Mouse (Mus musculus) embryo, embryonic 9.5 days (tissue): ENCODE measurements around the gene Col9a1.

Experiments
- DNase-seq: peaks from one replicate; pipeline ENCODE4 v3.0.0-alpha.2; 2017; ENCODE audit errors: extremely low spot score

Col9a1 gene

GRCm38 (mm10) chr1:24177224-24177851 is at the start of gene Col9a1:
TSS of gene Col9a1 (plus strand) at chr1:24177610.
- DNase-seq = no peak

- no peak for DNase-seq
Observed at GRCm38 (mm10) chr1:24127866-24128265, 49.5 kb upstream of the Col9a1 start.

- no peak for DNase-seq
Observed at GRCm38 (mm10) chr1:24133853-24134252, 43.6 kb upstream of the Col9a1 start.

GRCm38 (mm10) chr1:24134792-24135191 is 42.6 kb upstream of the Col9a1 start:
- DNase-seq = peak; percentile 31

DNA sequence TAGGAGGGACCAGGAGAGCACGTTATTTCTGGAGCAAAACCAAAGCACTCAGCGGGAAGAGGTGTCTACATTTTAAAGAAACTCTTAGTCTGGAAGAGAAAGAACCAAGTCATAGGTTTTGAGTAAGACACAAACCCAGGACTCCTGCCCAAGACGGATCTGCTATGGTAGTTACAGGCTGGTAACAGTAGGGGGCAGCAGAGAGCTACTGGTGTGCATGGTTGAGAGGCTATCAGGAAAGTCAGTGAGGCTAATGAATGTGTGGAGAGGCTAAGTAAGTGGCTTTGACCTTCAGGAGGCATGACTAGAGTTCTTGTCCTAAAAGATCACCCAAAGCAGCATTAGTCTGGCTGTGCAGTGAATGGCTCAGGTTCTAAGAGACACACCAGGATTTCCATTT is 40.3 kb upstream of the Col9a1 start:
- DNase-seq = peak; percentile 76

DNA sequence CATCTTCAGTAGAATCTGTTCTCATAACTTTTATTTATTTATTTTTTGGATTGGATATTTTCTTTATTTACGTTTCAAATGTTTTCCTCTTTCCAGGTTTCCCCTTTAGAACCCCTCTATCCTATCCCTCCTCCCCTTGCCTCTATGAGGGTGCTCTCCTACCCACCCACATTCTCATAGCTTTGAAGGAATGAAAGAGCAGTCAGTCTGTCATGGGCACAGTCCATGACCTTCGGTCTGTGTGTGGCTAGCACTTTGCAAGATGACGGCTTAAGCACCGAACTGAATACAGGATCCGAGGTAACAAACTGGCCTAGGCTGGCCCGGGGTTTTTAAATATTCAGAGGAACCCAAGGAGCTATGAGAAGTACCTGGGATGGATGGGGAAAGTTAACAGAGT is 36.9 kb upstream of the Col9a1 start:
- no peak for DNase-seq

- DNase-seq = no peak
Observed at GRCm38 (mm10) chr1:24143504-24143903, 33.9 kb upstream of the Col9a1 start.

GRCm38 (mm10) chr1:24157751-24158150 is 19.7 kb upstream of the Col9a1 start:
- no peak for DNase-seq

- DNase-seq = no peak
Observed at GRCm38 (mm10) chr1:24169410-24169809, 8.0 kb upstream of the Col9a1 start.

GRCm38 (mm10) chr1:24171205-24171866 is 6.1 kb upstream of the Col9a1 start:
- peak; percentile 63 for DNase-seq

GRCm38 (mm10) chr1:24171898-24172297 is 5.5 kb upstream of the Col9a1 start:
- DNase-seq = no peak

DNA sequence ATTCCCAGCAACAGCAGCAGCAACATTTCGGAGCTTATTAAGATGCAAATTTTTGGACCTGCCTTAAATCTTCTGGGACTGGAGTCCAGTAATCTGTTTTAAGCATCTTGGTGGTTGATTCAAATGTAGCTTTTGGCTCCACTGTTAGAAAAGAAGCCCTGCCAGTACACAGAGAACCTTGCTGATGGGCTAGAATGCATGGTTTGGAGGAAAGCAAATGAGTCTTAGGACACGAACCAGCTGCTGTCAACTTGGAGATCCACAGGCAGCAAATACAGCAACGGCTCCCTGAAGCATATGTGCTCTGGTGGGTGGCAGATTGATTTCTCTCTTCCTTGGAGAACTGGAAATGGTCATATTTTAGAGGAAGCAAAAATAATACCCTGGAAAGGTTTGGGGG is 4.8 kb upstream of the Col9a1 start:
- DNase-seq = no peak

- no peak for DNase-seq
Observed at GRCm38 (mm10) chr1:24175761-24176160, 1.6 kb upstream of the Col9a1 start.

DNA sequence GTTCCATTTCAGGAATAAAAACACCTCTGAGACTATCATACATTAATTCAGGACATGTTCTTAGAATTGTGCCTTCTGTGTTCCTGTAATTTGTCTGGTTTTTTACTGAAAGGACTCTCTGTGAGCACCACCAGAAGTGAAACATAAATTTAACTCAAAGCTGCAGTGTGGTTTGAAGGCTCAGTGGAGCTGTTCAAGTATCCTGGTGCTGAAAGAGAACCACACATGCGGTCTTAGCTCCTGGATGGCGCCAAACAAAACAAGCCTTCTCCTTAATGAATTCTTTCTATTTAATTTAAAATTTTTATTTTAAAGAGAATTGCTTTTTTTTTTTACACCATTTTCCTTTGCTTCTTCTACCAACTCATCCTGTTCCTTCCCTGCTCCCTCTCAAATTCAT is 2.4 kb downstream of the Col9a1 start:
- DNase-seq = no peak

- no peak for DNase-seq
Observed at GRCm38 (mm10) chr1:24184981-24185380, 7.6 kb downstream of the Col9a1 start.

- DNase-seq = no peak
Observed at GRCm38 (mm10) chr1:24186964-24187363, 9.6 kb downstream of the Col9a1 start.

DNA sequence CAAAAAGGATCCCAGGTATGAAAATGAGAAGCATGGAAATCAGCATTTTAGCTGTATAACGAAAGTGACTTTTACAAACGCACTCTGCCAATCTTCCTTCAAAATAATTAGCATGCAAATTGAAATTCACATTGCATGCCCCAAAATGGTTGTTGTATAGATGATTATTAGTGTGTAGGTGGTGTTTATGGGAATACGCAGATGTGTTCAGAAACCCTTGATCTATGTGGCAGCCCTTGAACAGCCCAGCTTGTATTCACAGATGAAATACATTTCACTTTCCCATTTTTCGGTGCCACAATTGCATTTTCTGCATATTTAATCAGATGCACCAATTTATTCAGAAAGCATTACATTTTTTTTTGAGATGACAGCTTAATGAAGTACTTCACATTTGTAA is 14.3 kb downstream of the Col9a1 start:
- no peak for DNase-seq

GRCm38 (mm10) chr1:24194111-24194510 is 16.7 kb downstream of the Col9a1 start:
- no peak for DNase-seq

- DNase-seq = peak; percentile 52
Observed at GRCm38 (mm10) chr1:24195070-24195840, 17.8 kb downstream of the Col9a1 start.

DNA sequence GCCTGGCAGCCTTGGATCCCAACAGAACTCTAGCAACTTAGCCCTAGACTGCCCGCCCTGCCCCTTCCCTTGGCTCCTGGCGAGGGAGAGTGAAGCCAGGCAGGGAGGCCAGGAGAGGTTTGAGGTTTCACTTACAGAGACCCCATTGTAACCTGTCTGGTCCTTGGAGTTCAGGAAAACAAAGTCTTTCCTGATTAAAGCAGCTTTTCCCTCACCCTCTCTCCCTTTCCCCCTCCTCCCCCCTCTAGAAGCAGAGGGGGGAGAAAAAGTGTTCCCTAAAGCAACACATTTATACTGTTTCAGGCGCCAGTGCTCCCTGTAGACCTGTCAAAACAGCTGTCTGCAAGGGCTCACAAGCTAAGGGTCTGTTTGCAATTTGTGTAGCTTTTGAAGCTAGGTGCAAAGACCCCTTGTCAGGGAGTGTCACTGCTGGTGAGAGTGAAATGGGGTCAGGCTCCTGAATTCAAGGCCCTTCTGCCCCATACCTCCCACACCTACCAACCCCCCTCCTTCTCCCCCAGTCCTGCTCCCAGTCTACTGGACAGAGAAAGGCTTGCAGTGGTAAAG is 18.6 kb downstream of the Col9a1 start:
- peak; percentile 55 for DNase-seq

DNA sequence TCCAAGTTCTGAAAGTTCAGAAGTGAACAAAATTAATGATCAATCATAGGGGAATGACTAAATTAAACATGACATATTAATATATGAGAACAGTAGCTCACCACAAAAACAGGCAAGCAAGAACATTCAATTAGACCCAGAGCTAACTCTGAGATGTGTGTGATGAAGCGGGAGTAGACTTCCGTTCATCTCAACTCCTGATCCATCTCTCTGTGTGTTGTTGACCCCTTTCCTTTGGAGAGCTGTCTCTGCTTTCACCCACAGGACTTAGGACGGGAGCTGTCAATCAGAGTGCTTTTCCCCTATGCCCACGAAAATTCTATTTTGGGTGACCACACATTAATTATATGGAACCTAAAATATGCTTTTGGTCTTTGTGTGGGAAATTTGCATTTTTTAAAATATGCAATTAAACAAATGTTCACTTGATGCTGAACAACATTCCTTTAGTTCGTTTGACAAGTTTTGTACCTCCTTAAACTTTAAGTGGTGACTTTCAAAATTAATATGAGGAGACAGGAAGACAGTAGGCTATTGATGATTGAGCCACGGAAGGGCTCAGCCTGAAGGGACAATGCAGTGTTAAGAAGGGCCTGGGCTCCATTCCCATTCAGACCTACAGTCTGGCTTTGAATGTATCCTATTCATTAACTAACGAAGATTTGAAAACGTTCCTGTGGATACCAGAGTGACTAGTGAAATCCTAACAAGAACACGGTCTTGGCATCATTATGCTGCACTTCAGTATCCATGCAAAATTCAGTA is 34.4 kb downstream of the Col9a1 start:
- no peak for DNase-seq

DNA sequence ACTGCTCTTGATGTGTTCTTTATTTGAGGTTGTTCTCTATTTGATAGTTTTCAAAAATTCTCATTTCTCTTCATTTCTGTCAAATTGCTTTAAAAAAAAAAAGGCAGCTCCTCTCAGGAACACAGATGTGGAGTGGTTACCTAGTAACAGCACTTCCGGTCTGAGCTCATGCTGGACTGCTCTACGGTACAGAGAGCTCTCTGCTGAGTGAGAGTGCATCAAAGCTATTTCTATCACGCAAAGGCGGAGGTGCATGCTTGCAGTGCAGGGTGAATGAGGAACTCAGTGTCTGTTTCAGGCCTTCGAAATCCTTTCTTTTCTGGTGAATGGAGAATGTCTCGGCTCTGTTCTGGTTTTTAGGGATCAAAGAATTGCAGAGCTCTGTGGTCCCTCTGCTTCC is 41.6 kb downstream of the Col9a1 start:
- DNase-seq = no peak
